Mouse (Mus musculus): Measurements from ENCODE around the gene Alkbh6. TPM values are rescaled to one million over a fixed set of nuclear protein-coding genes. Genes with fewer than 3 reads are reported as not detected.

Alkbh6 gene
- polyA plus RNA-seq, 1 experiment: 38.6 TPM

DNA sequence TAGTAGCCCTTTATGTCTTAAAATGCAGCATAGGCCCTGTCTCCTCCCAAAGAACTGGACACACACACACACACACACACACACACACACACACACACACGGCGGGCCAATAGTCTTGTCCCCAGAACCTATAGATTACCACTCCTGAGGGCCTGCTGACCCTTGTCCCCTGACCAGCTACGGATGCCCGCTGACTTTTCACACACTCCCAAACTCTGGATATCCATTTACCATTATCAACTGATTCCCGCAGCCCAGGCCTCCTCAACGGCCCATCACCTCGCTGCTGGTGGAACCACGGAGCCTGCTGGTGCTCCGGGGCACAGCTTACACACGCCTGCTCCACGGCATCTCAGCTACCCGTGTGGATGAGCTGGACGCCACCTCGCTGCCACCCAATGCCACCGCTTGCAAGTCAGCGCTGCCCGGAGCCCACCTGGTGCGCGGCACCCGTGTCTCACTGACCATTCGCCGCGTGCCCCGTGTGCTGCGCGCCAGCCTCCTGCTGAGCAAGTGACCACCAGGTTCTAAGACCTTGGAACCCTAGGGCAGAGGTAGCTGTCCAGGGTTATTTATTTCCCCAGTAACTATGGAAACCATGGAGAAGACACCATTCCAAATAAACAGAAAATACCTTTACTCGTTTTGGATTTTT is 5.3 kb downstream of the Alkbh6 start:
- Histone ChIP-seq H3K27ac (replicated peaks; ENCODE audit: low read depth, low read length) (no peak overlapping the region), H3K4me3 (ENCODE audit: insufficient read depth, low read depth, low read length) (no peak overlapping the region), H3K4me1 (ENCODE audit: control insufficient read depth, insufficient read depth, insufficient read length, low read length) (peaks cover 5% of the 10 kb centered on the region)

DNA sequence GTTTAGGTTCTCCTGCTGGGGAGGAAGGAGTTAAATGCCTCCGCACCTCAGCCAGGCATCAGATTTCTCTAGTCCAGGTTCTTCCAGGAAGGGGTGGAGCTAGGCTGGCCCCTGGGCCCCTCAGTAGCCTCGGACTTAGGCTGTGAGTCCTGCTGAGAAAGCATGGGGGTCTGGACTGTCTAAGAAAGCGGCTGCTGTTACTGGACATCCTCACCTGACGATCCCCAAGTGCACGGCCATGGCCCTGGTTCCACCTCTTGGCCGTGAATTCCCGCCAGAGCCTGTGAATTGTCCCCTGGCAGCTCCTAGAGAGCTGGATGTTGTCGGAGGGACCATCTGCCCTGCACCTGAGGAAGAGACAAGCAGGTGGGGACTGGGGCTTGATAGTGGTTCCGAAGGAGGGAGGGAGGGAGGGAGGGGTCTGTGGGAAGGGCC is 6.2 kb downstream of the Alkbh6 start, which contains the start of gene Syne4:
TSS of gene Syne4 (plus strand) at position 87 of the 435 bp plus-strand sequence.
- Histone ChIP-seq H3K4me3 (ENCODE audit: insufficient read depth, low read depth, low read length) (no peak within 1 kb of the TSS), H3K4me1 (ENCODE audit: control insufficient read depth, insufficient read depth, insufficient read length, low read length) (no peaks in the 10 kb centered on the region), H3K27ac (replicated peaks; ENCODE audit: low read depth, low read length) (no peak within 1 kb of the TSS)

- Histone ChIP-seq H3K27ac (replicated peaks; ENCODE audit: low read depth, low read length) (no peak overlapping the region), H3K4me3 (ENCODE audit: insufficient read depth, low read depth, low read length) (no peak overlapping the region), H3K4me1 (ENCODE audit: control insufficient read depth, insufficient read depth, insufficient read length, low read length) (no peaks in the 10 kb centered on the region)
These were observed 7.3 kb downstream of the Alkbh6 start for GRCm38 (mm10) chr7:30315559-30316529.

DNA sequence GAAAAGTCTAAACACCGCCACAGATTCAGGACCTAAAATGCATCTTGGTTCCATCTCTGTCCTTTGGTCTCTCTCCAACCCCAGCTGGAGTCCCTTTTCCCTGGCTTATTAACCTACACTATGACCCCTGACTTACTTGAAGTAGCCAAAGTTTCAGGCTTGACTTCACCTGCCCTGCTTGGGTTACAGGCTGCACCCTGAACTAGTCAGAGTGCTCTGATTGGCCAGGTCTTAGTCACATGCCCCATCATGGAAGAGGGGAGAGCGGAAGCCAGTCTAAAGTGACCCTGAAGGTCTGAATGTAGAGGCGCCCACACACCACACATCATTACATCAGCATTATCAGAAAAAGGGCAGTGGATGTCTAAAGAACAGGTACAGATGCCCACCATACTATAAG is 9.6 kb downstream of the Alkbh6 start:
- no peak overlapping the region for H3K4me3 ChIP-seq (ENCODE audit: insufficient read depth, low read depth, low read length)
- no peak overlapping the region for H3K27ac ChIP-seq (replicated peaks; ENCODE audit: low read depth, low read length)
- H3K4me1 ChIP-seq (ENCODE audit: control insufficient read depth, insufficient read depth, insufficient read length, low read length): no peaks in the 10 kb centered on the region

- H3K27ac ChIP-seq (replicated peaks; ENCODE audit: low read depth, low read length): no peak overlapping the region
- H3K4me3 ChIP-seq (ENCODE audit: insufficient read depth, low read depth, low read length): 0 out of 2 replicates have a peak overlapping the region, but pooled peaks have one; percentile 73
- H3K4me1 ChIP-seq (ENCODE audit: control insufficient read depth, insufficient read depth, insufficient read length, low read length): no peaks in the 10 kb centered on the region
These were observed 12.4 kb downstream of the Alkbh6 start for GRCm38 (mm10) chr7:30320946-30321345.

GRCm38 (mm10) chr7:30321539-30322284 is 13.2 kb downstream of the Alkbh6 start, which contains the start of gene E130208F15Rik:
Gene E130208F15Rik (plus strand): TSS chr7:30321740.
- Histone ChIP-seq H3K4me1 (ENCODE audit: control insufficient read depth, insufficient read depth, insufficient read length, low read length) (no peaks in the 10 kb centered on the region), H3K4me3 (ENCODE audit: insufficient read depth, low read depth, low read length) (peak within 1 kb of the TSS; percentile 73), H3K27ac (replicated peaks; ENCODE audit: low read depth, low read length) (peak within 1 kb of the TSS; percentile 82)

DNA sequence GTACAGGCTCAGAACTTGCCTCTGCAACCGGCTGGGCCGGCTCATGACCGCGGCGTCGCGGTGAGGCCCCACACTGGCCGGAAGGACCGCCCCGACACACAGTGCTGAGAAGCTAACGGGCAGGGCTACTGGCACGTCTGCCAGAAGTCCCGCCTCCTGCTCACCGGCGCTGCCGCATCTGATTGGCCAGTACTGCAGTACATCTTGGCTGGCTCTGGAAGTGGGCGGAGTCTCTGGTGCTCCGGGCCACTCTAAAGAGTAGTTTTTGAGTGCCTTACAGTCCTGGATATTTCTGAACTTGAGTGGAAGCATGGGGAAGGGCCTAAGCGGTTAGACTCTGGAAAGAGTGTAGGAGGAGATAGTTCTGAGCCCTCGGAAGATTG is 13.8 kb downstream of the Alkbh6 start:
- H3K4me1 ChIP-seq (ENCODE audit: control insufficient read depth, insufficient read depth, insufficient read length, low read length): no peaks in the 10 kb centered on the region
- H3K27ac ChIP-seq (replicated peaks; ENCODE audit: low read depth, low read length): peak overlapping the region; percentile 82
- H3K4me3 ChIP-seq (ENCODE audit: insufficient read depth, low read depth, low read length): peak overlapping the region; percentile 73

- Histone ChIP-seq H3K4me3 (ENCODE audit: insufficient read depth, low read depth, low read length) (peak overlapping the region; percentile 63), H3K27ac (replicated peaks; ENCODE audit: low read depth, low read length) (peak overlapping the region; percentile 82)
These were observed 14.3 kb downstream of the Alkbh6 start for GRCm38 (mm10) chr7:30322865-30323264.

GRCm38 (mm10) chr7:30323795-30324194 is 15.3 kb downstream of the Alkbh6 start, which contains the start of gene Sdhaf1:
Gene Sdhaf1 (minus strand): TSS chr7:30323895.
- peak within 1 kb of the TSS; percentile 63 for H3K4me3 ChIP-seq (ENCODE audit: insufficient read depth, low read depth, low read length)
- H3K27ac ChIP-seq (replicated peaks; ENCODE audit: low read depth, low read length): peak within 1 kb of the TSS; percentile 82
- H3K4me1 ChIP-seq (ENCODE audit: control insufficient read depth, insufficient read depth, insufficient read length, low read length): no peaks in the 10 kb centered on the region

More at GRCm38 (mm10) chr7:30322865-30323264, 14.3 kb downstream of the Alkbh6 start:
- no peaks in the 10 kb centered on the region for H3K4me1 ChIP-seq (ENCODE audit: control insufficient read depth, insufficient read depth, insufficient read length, low read length)

GRCm38 (mm10) chr7:30324300-30324944 is 15.9 kb downstream of the Alkbh6 start:
- Histone ChIP-seq H3K4me1 (ENCODE audit: control insufficient read depth, insufficient read depth, insufficient read length, low read length) (no peaks in the 10 kb centered on the region), H3K4me3 (ENCODE audit: insufficient read depth, low read depth, low read length) (no peak overlapping the region), H3K27ac (replicated peaks; ENCODE audit: low read depth, low read length) (no peak overlapping the region)

DNA sequence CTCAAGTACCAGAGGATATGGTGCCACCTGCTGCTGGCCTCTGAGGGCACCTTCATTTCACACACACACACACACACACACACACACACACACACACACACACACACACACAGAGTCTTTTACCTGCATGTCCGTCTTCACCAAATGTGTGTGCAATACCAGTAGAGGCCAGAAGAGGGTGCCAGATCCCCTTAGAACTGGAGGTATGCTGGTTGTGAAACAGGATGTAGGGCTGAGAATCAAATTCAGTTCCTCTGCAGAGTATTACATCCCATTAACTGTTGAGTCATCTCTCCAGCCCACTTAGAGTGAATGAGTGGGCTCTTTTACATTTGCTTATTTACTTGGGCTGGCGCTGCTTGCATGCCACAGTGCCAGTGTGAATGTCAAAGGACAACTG is 16.8 kb downstream of the Alkbh6 start:
- H3K27ac ChIP-seq (replicated peaks; ENCODE audit: low read depth, low read length): no peak overlapping the region
- H3K4me3 ChIP-seq (ENCODE audit: insufficient read depth, low read depth, low read length): no peak overlapping the region
- H3K4me1 ChIP-seq (ENCODE audit: control insufficient read depth, insufficient read depth, insufficient read length, low read length): no peaks in the 10 kb centered on the region

DNA sequence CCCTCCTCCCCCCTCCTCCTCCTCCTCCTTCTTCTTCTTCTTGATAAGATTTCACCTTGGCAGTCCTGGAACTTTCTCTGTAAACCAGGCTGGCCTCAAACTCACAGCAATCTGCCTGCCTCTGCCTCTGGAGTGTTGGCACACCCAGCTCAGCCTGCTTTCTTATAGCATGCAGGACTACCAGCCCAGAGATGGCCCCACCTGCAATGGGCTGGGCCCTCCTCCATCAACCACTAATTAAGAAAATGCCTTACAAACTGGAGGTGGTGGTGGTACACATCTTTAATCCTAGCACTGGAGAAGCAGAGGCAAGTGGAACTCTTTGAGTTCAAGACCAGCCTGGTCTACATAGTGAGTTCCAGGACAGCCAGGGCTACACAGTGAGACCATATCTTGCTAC is 17.9 kb downstream of the Alkbh6 start:
- Histone ChIP-seq H3K4me1 (ENCODE audit: control insufficient read depth, insufficient read depth, insufficient read length, low read length) (no peaks in the 10 kb centered on the region), H3K4me3 (ENCODE audit: insufficient read depth, low read depth, low read length) (no peak overlapping the region), H3K27ac (replicated peaks; ENCODE audit: low read depth, low read length) (no peak overlapping the region)

DNA sequence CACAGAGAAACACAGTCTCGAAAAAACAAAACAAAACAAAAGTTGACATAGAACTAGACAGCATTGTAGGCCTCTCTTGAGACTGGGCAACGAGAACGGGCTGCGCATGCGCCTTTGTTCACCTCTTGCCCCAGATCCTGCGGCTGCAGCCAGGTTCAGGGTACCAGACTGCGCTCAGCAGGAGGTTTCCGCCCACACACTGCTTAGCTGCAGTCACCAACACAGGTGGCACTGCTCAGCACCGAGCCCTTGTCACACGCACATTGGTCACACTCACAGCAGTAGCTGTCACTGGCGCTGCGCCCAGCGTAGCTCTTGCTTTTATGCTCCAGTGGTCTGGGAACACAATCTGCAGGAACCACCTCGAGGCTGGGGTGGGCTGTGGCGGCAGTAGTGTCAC is 18.6 kb downstream of the Alkbh6 start:
- H3K4me3 ChIP-seq (ENCODE audit: insufficient read depth, low read depth, low read length): no peak overlapping the region
- no peaks in the 10 kb centered on the region for H3K4me1 ChIP-seq (ENCODE audit: control insufficient read depth, insufficient read depth, insufficient read length, low read length)
- no peak overlapping the region for H3K27ac ChIP-seq (replicated peaks; ENCODE audit: low read depth, low read length)

DNA sequence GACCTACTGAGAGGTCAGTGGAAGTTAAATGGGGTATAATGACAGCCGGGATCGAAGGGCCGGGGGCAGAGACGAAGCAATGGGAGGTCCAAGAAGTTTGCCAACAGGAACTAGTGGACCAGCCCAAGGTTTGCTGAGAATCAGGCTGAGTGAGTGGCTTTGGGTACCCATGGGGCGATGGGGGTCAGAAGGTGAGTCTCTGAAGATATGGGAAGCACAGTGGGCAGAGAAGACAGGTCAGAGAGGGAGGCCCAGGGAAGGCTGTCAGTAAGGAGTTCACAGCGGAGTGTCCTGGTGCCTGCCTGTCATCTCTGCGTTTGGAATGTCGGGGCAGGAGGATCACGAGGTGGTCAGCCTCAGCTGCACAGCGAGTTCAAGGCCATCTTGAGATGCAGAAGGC is 19.9 kb downstream of the Alkbh6 start:
- H3K27ac ChIP-seq (replicated peaks; ENCODE audit: low read depth, low read length): no peak overlapping the region
- H3K4me3 ChIP-seq (ENCODE audit: insufficient read depth, low read depth, low read length): no peak overlapping the region
- H3K4me1 ChIP-seq (ENCODE audit: control insufficient read depth, insufficient read depth, insufficient read length, low read length): no peaks in the 10 kb centered on the region
